Mouse (Mus musculus): ENCODE data around the gene Socs5. TPM values are rescaled to one million over a fixed set of nuclear protein-coding genes. Genes with fewer than 3 reads are reported as not detected.

The Socs5 gene
- polyA plus RNA-seq, 1 experiment from 2014 or later, result 12.6 TPM

DNA sequence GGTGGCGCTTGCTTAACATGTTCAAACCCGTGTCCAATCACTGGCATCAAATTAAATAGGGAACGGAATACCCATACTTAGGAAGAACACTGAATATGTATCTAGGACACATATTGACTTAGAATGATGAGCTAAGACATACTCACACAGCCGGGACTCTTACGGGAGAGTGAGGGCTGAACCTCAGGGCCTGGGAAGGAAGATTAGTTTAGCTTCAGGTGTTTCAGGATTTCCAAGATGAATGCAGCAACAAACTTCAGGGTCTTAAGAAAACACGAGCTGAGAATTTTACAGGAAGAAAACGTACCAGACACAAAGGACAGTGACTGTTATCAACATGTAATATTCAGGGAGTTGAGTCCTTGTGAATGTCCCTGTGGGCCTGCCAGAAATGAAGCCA lies 26.8 kb upstream of the Socs5 start:
- Histone ChIP-seq H3K4me3 (replicated peaks; ENCODE audit: low read length) (no peak overlapping the region), H3K27me3 (replicated peaks; ENCODE audit: control insufficient read depth, insufficient read depth, low read length) (no peaks in the 10 kb centered on the region), H3K4me2 (ENCODE audit: low read length) (no peak overlapping the region), H3K9ac (replicated peaks; ENCODE audit: low read depth, low read length) (no peak overlapping the region), H3K4me1 (replicated peaks; ENCODE audit: control insufficient read depth, insufficient read depth, low read length) (no peaks in the 10 kb centered on the region), H3K27ac (ENCODE audit: low read length) (no peak overlapping the region), H3K9me3 (ENCODE audit: control insufficient read depth, low read length) (no peaks in the 10 kb centered on the region), H3K36me3 (ENCODE audit: control insufficient read depth, insufficient read depth) (no peaks in the 10 kb centered on the region)
- 89% methylated on average over 7 of the region's 7 CpGs for WGBS
- no peak for ATAC-seq

GRCm38 (mm10) chr17:87082547-87082946 lies 24.9 kb upstream of the Socs5 start:
- H3K27ac ChIP-seq (ENCODE audit: low read length), result no peak overlapping the region
- no peaks in the 10 kb centered on the region for H3K9me3 ChIP-seq (ENCODE audit: control insufficient read depth, low read length)
- H3K4me2 ChIP-seq (ENCODE audit: low read length), result no peak overlapping the region
- H3K4me1 ChIP-seq (replicated peaks; ENCODE audit: control insufficient read depth, insufficient read depth, low read length), result no peaks in the 10 kb centered on the region
- ATAC-seq, result no peak
- H3K27me3 ChIP-seq (replicated peaks; ENCODE audit: control insufficient read depth, insufficient read depth, low read length), result no peaks in the 10 kb centered on the region
- WGBS, result 81% methylated on average over 4 of the region's 4 CpGs
- H3K36me3 ChIP-seq (ENCODE audit: control insufficient read depth, insufficient read depth), result no peaks in the 10 kb centered on the region
- H3K4me3 ChIP-seq (replicated peaks; ENCODE audit: low read length), result no peak overlapping the region
- H3K9ac ChIP-seq (replicated peaks; ENCODE audit: low read depth, low read length), result no peak overlapping the region

DNA sequence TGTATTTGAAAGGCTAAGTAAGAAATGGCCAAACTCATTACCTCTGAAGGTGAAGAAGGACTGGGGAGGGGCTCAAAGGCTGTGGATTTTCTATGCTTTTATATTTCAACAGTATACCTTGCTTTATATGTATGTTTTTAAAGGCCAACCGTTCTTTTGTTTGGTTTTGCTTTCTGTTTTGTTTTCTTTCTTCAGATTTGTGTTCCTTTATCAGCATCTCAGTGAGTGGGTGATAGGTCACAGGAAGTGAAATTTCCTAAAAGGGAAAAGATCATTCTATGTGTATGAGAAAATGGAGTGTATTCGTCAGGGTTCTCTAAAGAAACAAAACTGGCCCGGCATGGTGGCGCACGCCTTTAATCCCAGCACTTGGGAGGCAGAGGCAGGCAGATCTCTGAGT lies 23.8 kb upstream of the Socs5 start:
- H3K27me3 ChIP-seq (replicated peaks; ENCODE audit: control insufficient read depth, insufficient read depth, low read length), result no peaks in the 10 kb centered on the region
- no peaks in the 10 kb centered on the region for H3K9me3 ChIP-seq (ENCODE audit: control insufficient read depth, low read length)
- no peak for ATAC-seq
- H3K4me2 ChIP-seq (ENCODE audit: low read length), result no peak overlapping the region
- no peak overlapping the region for H3K9ac ChIP-seq (replicated peaks; ENCODE audit: low read depth, low read length)
- no peaks in the 10 kb centered on the region for H3K4me1 ChIP-seq (replicated peaks; ENCODE audit: control insufficient read depth, insufficient read depth, low read length)
- H3K4me3 ChIP-seq (replicated peaks; ENCODE audit: low read length), result no peak overlapping the region
- no peaks in the 10 kb centered on the region for H3K36me3 ChIP-seq (ENCODE audit: control insufficient read depth, insufficient read depth)
- no peak overlapping the region for H3K27ac ChIP-seq (ENCODE audit: low read length)
- 91% methylated on average over 5 of the region's 5 CpGs for WGBS

- Histone ChIP-seq H3K9ac (replicated peaks; ENCODE audit: low read depth, low read length) (no peak overlapping the region), H3K9me3 (ENCODE audit: control insufficient read depth, low read length) (no peaks in the 10 kb centered on the region), H3K27me3 (replicated peaks; ENCODE audit: control insufficient read depth, insufficient read depth, low read length) (no peaks in the 10 kb centered on the region), H3K4me1 (replicated peaks; ENCODE audit: control insufficient read depth, insufficient read depth, low read length) (no peaks in the 10 kb centered on the region), H3K36me3 (ENCODE audit: control insufficient read depth, insufficient read depth) (no peaks in the 10 kb centered on the region), H3K4me2 (ENCODE audit: low read length) (no peak overlapping the region), H3K4me3 (replicated peaks; ENCODE audit: low read length) (no peak overlapping the region), H3K27ac (ENCODE audit: low read length) (no peak overlapping the region)
- WGBS, result 89% methylated on average over 6 of the region's 6 CpGs
- no peak for ATAC-seq
These were observed 21.8 kb upstream of the Socs5 start for GRCm38 (mm10) chr17:87085726-87086125.

DNA sequence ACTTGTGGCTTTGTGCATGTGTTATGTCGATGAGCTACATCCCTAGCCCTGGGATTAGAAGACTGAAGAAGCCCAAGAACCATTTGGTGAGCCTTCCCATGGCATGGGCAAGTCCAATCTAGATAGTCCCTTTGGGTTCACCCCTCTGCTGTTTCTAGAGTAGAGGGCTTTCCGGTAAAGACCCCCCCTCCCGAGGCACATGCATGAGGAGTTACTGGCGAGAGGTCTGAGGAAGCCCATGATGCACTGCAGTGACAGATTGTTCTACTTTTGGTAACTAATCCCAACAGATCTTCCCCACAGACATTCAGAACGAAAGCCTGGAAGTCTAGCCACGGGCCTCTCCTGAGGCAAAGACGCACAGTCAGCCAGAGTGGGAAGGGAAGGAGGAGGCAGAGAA lies 18.2 kb upstream of the Socs5 start:
- Histone ChIP-seq H3K4me3 (replicated peaks; ENCODE audit: low read length) (no peak overlapping the region), H3K9ac (replicated peaks; ENCODE audit: low read depth, low read length) (no peak overlapping the region), H3K36me3 (ENCODE audit: control insufficient read depth, insufficient read depth) (no peaks in the 10 kb centered on the region), H3K4me1 (replicated peaks; ENCODE audit: control insufficient read depth, insufficient read depth, low read length) (0 out of 2 replicates have a peak, but pooled peaks cover 3% of the 10 kb centered on the region), H3K27ac (ENCODE audit: low read length) (no peak overlapping the region), H3K4me2 (ENCODE audit: low read length) (no peak overlapping the region), H3K9me3 (ENCODE audit: control insufficient read depth, low read length) (no peaks in the 10 kb centered on the region), H3K27me3 (replicated peaks; ENCODE audit: control insufficient read depth, insufficient read depth, low read length) (no peaks in the 10 kb centered on the region)
- 89% methylated on average over 7 of the region's 7 CpGs for WGBS
- ATAC-seq, result no peak

DNA sequence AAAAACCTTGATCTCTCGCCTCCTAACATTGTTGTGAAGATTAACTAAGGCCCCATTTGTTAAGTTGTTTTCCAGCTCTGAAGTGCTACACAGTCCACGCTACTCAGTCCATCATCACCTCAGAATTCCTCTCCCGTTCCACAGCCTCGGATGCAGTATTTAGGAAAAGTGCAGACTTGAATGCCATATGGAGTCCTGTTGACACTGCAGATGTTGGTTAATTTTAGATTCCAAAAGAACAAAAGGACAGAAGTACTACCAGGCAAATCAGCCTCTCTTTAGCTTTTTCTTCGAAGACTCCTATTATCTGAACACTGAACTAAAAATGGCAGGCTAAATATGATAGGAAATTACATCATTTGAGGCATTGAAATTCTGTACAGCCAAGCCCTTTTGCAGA lies 14.4 kb upstream of the Socs5 start:
- no peaks in the 10 kb centered on the region for H3K36me3 ChIP-seq (ENCODE audit: control insufficient read depth, insufficient read depth)
- no peak overlapping the region for H3K9ac ChIP-seq (replicated peaks; ENCODE audit: low read depth, low read length)
- no peak overlapping the region for H3K4me2 ChIP-seq (ENCODE audit: low read length)
- WGBS, result 27% methylated on average over 5 of the region's 5 CpGs
- 0 out of 2 replicates have a peak, but pooled peaks cover 3% of the 10 kb centered on the region for H3K4me1 ChIP-seq (replicated peaks; ENCODE audit: control insufficient read depth, insufficient read depth, low read length)
- peak; percentile 76; the same call in 1 of the 2 replicates for ATAC-seq
- H3K9me3 ChIP-seq (ENCODE audit: control insufficient read depth, low read length), result no peaks in the 10 kb centered on the region
- no peak overlapping the region for H3K4me3 ChIP-seq (replicated peaks; ENCODE audit: low read length)
- H3K27ac ChIP-seq (ENCODE audit: low read length), result no peak overlapping the region
- no peaks in the 10 kb centered on the region for H3K27me3 ChIP-seq (replicated peaks; ENCODE audit: control insufficient read depth, insufficient read depth, low read length)

DNA sequence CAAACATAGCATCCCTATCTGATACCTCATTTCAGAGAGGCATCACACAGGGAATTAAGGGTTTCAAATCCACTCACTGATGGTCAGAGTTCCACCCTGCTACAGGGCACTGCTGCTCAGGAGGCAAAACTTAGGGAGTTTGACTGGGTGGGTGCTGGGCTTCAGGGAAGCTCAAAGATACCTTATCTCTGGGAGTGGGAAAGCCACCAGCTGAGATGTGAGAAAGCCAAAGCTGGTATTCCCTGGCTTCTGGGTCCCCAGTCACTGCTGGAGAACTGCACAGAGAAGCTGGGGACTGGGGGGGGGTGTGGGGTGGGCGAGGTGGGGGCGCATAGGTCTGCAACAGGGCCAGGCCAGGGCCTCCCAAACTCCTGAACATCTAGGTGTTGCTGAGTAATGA lies 10.5 kb upstream of the Socs5 start:
- no peak for ATAC-seq
- H3K27me3 ChIP-seq (replicated peaks; ENCODE audit: control insufficient read depth, insufficient read depth, low read length), result no peaks in the 10 kb centered on the region
- no peak overlapping the region for H3K9ac ChIP-seq (replicated peaks; ENCODE audit: low read depth, low read length)
- no peaks in the 10 kb centered on the region for H3K9me3 ChIP-seq (ENCODE audit: control insufficient read depth, low read length)
- no peak overlapping the region for H3K4me3 ChIP-seq (replicated peaks; ENCODE audit: low read length)
- no peak overlapping the region for H3K27ac ChIP-seq (ENCODE audit: low read length)
- no peaks in the 10 kb centered on the region for H3K36me3 ChIP-seq (ENCODE audit: control insufficient read depth, insufficient read depth)
- no CpG with 5 or more reads among the region's 2 CpGs for WGBS
- H3K4me2 ChIP-seq (ENCODE audit: low read length), result no peak overlapping the region
- 0 out of 2 replicates have a peak, but pooled peaks cover 3% of the 10 kb centered on the region for H3K4me1 ChIP-seq (replicated peaks; ENCODE audit: control insufficient read depth, insufficient read depth, low read length)

DNA sequence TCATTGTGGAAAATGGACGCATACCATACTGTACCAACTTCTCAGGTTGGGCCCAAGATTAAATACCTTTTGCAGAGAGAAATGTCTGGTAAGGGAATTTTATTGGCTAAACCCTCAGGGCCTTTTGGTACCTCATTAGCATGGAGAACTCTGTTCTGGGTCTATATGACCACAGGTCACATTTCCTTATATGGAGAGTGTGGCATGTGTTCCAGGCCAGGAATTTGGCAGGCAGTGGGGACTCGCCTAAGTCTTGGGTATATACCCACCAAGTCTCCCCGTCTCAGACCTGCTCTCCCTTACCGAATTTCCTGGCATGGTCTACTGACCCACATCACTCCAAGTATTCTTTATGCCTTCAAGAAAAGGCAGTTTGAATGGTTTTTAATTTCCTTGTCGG lies 9.9 kb upstream of the Socs5 start:
- Histone ChIP-seq H3K9ac (replicated peaks; ENCODE audit: low read depth, low read length) (no peak overlapping the region), H3K9me3 (ENCODE audit: control insufficient read depth, low read length) (no peaks in the 10 kb centered on the region), H3K36me3 (ENCODE audit: control insufficient read depth, insufficient read depth) (no peaks in the 10 kb centered on the region), H3K4me1 (replicated peaks; ENCODE audit: control insufficient read depth, insufficient read depth, low read length) (0 out of 2 replicates have a peak, but pooled peaks cover 3% of the 10 kb centered on the region), H3K4me2 (ENCODE audit: low read length) (no peak overlapping the region), H3K27ac (ENCODE audit: low read length) (no peak overlapping the region), H3K4me3 (replicated peaks; ENCODE audit: low read length) (no peak overlapping the region), H3K27me3 (replicated peaks; ENCODE audit: control insufficient read depth, insufficient read depth, low read length) (no peaks in the 10 kb centered on the region)
- no peak for ATAC-seq
- 93% methylated on average over 5 of the region's 5 CpGs for WGBS

- 64% methylated on average over 4 of the region's 4 CpGs for WGBS
These were observed 6.5 kb upstream of the Socs5 start for GRCm38 (mm10) chr17:87100947-87101346.

DNA sequence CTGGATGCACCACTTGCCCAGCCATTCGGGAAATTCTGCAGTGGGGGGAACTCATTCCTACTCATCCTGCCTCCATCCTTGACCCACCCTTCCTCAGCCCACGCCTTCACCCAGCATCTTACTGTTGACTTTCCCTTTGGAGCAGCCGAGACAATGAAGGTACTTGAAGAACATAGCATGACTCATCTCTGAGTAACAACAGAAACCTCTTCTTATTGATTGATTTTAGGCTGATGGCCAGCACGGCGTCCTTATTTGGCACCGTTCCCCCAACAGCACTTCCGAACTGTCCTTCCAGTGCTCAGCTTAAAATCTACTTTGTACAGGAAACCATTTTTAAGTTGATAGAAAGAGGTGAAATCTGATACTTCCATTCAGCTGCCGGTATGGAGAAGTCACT lies 4.8 kb upstream of the Socs5 start:
- 75% methylated on average over 8 of the region's 8 CpGs for WGBS
- Histone ChIP-seq H3K9ac (replicated peaks; ENCODE audit: low read depth, low read length) (no peak overlapping the region), H3K9me3 (ENCODE audit: control insufficient read depth, low read length) (no peaks in the 10 kb centered on the region), H3K4me3 (replicated peaks; ENCODE audit: low read length) (no peak overlapping the region), H3K4me1 (replicated peaks; ENCODE audit: control insufficient read depth, insufficient read depth, low read length) (peaks cover 8% of the 10 kb centered on the region), H3K27ac (ENCODE audit: low read length) (no peak overlapping the region), H3K27me3 (replicated peaks; ENCODE audit: control insufficient read depth, insufficient read depth, low read length) (no peaks in the 10 kb centered on the region), H3K4me2 (ENCODE audit: low read length) (no peak overlapping the region), H3K36me3 (ENCODE audit: control insufficient read depth, insufficient read depth) (no peaks in the 10 kb centered on the region)
- ATAC-seq, result no peak

More at GRCm38 (mm10) chr17:87100947-87101346, 6.5 kb upstream of the Socs5 start:
- H3K4me1 ChIP-seq (replicated peaks; ENCODE audit: control insufficient read depth, insufficient read depth, low read length), result peaks cover 1% of the 10 kb centered on the region; the same call in 1 of the 2 replicates
- H3K4me2 ChIP-seq (ENCODE audit: low read length), result no peak overlapping the region
- no peak for ATAC-seq
- no peak overlapping the region for H3K4me3 ChIP-seq (replicated peaks; ENCODE audit: low read length)
- H3K9ac ChIP-seq (replicated peaks; ENCODE audit: low read depth, low read length), result no peak overlapping the region
- no peaks in the 10 kb centered on the region for H3K9me3 ChIP-seq (ENCODE audit: control insufficient read depth, low read length)
- H3K27ac ChIP-seq (ENCODE audit: low read length), result no peak overlapping the region
- H3K27me3 ChIP-seq (replicated peaks; ENCODE audit: control insufficient read depth, insufficient read depth, low read length), result no peaks in the 10 kb centered on the region
- H3K36me3 ChIP-seq (ENCODE audit: control insufficient read depth, insufficient read depth), result no peaks in the 10 kb centered on the region
